Mouse (Mus musculus) heart, postnatal 10 days (tissue): ENCODE measurements at regions not wholly inside any gene's neighbourhood (a gene's known extent, or its start where the extent isn't known, plus 50 kb on each side); places are given as distances from the start of the nearest gene placed in this dataset.

ENCODE experiments used
- DNase-seq, 2 experiments: peaks; one replicate each; pipeline ENCODE4 v3.0.0; 2021
- intact Hi-C: fragments of 180-260 bp; cut with DNase I; formaldehyde crosslinking; loops from one replicate; pipeline ENCODE4 v1.15.1; 2025

- intact Hi-C loops = no loop called here
- no peak for DNase-seq
Observed at GRCm38 (mm10) chr3:52862026-52862425, 155.0 kb downstream of the Cog6 start.

- intact Hi-C loops = no loop called here
- DNase-seq = no peak
Observed at GRCm38 (mm10) chr3:52861538-52861937, 155.5 kb downstream of the Cog6 start.

GRCm38 (mm10) chr3:52859848-52860247 is 157.2 kb downstream of the Cog6 start:
- intact Hi-C loops = no loop called here
- DNase-seq = no peak

- intact Hi-C loops = no loop called here
- peak in 1 of 2 experiments; percentile 20 for DNase-seq
Observed at GRCm38 (mm10) chr3:52859266-52859825, 157.7 kb downstream of the Cog6 start.

GRCm38 (mm10) chr3:52858259-52858658 is 158.8 kb downstream of the Cog6 start:
- no peak for DNase-seq
- intact Hi-C loops = no loop called here

GRCm38 (mm10) chr3:52857076-52857475 is 160.0 kb downstream of the Cog6 start:
- DNase-seq = no peak
- intact Hi-C loops = no loop called here

- no peak for DNase-seq
- intact Hi-C loops = no loop called here
Observed at GRCm38 (mm10) chr3:52854560-52854959, 162.5 kb downstream of the Cog6 start.

GRCm38 (mm10) chr3:52853126-52853525 is 163.9 kb downstream of the Cog6 start:
- no peak for DNase-seq
- intact Hi-C loops = no loop called here

GRCm38 (mm10) chr3:52845166-52845565 is 171.9 kb downstream of the Cog6 start:
- no peak for DNase-seq
- intact Hi-C loops = loop anchor here (2.0 kb wide), 1 partner anchor 130 kb away; no protein-coding TSS in a partner anchor

- intact Hi-C loops = loop anchor here (1.0 to 5.0 kb wide), 3 partner anchors 113 to 581 kb away; no protein-coding TSS in a partner anchor
- DNase-seq = peak; percentile 81 to 94
Observed at GRCm38 (mm10) chr3:52843998-52844397, 173.0 kb downstream of the Cog6 start.

GRCm38 (mm10) chr3:52842866-52843425 is 174.1 kb downstream of the Cog6 start:
- DNase-seq = no peak
- intact Hi-C loops = loop anchor here (5.0 kb wide), 1 partner anchor 114 kb away; no protein-coding TSS in a partner anchor

GRCm38 (mm10) chr3:52840160-52840953 is 176.7 kb downstream of the Cog6 start:
- peak; percentile 30 to 48 for DNase-seq
- intact Hi-C loops = loop anchor here (5.0 kb wide), 1 partner anchor 117 kb away; no protein-coding TSS in a partner anchor

- intact Hi-C loops = no loop called here
- DNase-seq = no peak
Observed at GRCm38 (mm10) chr3:52838020-52838419, 179.0 kb downstream of the Cog6 start.

GRCm38 (mm10) chr3:52837527-52837926 is 179.5 kb downstream of the Cog6 start:
- intact Hi-C loops = no loop called here
- DNase-seq = no peak

- DNase-seq = no peak
Observed at GRCm38 (mm10) chr3:52836780-52837179, 180.3 kb downstream of the Cog6 start.

GRCm38 (mm10) chr3:52832421-52832820 is 184.6 kb downstream of the Cog6 start:
- DNase-seq = no peak
- intact Hi-C loops = no loop called here

More at GRCm38 (mm10) chr3:52836780-52837179, 180.3 kb downstream of the Cog6 start:
- intact Hi-C loops = no loop called here

GRCm38 (mm10) chr3:52831986-52832385 is 185.1 kb downstream of the Cog6 start:
- intact Hi-C loops = no loop called here
- no peak for DNase-seq

GRCm38 (mm10) chr3:52830101-52830500 is 186.9 kb downstream of the Cog6 start:
- no peak for DNase-seq
- intact Hi-C loops = no loop called here

- DNase-seq = no peak
- intact Hi-C loops = no loop called here
Observed at GRCm38 (mm10) chr3:52829069-52829468, 188.0 kb downstream of the Cog6 start.

- DNase-seq = no peak
- intact Hi-C loops = no loop called here
Observed at GRCm38 (mm10) chr3:52828473-52828872, 188.6 kb downstream of the Cog6 start.

GRCm38 (mm10) chr3:52822848-52823247 is 194.2 kb downstream of the Cog6 start:
- intact Hi-C loops = no loop called here
- DNase-seq = no peak

- no peak for DNase-seq
Observed at GRCm38 (mm10) chr3:52821450-52821849, 195.6 kb downstream of the Cog6 start.

More at GRCm38 (mm10) chr3:52821450-52821849, 195.6 kb downstream of the Cog6 start:
- intact Hi-C loops = no loop called here
